Mouse (Mus musculus) testis, postnatal 14 days (tissue): Measurements from ENCODE around the gene Pkhd1.
"Not testable (repeated sequence)": the region's sequence is repeated elsewhere in the genome, so short reads cannot be mapped to it uniquely, and the experiment has no call there.

Experiments used
- DNase-seq: peaks from one replicate; pipeline ENCODE4 v3.0.0; 2021; ENCODE audit warnings: low spot score

Pkhd1 gene

DNA sequence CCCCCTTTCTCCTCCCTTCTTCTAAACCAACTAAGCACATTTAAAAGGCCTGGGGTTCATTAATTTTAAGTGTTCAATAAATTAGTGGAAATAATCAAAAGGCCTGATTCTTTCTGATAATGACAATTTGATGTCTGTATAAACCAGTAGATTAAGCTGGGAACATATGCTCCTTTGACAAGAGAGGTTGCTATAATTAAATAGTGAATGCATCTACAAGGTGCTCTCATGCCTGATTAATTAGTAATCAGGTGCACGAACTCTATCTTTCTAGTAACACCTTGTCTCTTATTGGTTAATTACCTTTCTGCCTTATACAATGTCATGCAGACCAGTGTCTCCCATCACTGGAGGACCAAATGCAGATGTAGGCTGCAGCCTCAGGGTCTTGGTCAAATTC, 329.2 kb downstream of the Pkhd1 start:
- DNase-seq: no peak

DNA sequence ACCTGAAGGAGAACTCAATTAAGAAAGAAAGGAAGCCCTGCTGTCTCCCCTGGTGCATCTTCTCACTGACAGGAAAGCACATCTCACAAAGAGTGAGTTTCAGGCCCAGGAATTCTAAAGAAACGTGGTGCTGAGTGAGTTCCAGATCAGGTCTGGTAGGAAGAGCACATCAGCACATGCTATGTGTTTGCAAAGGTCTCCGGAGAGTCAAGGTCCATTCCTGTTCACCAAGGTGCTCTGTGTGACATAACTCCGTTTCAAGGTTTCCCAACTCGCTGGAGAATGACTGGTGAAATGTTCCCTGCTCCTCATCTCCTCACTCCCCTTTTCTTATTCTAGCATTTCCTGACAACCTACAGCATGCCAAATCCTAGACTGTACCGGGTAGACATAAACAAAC, 357.5 kb downstream of the Pkhd1 start:
- no peak for DNase-seq

GRCm38 (mm10) chr1:20248169-20248568, 369.7 kb downstream of the Pkhd1 start:
- DNase-seq: no peak

DNA sequence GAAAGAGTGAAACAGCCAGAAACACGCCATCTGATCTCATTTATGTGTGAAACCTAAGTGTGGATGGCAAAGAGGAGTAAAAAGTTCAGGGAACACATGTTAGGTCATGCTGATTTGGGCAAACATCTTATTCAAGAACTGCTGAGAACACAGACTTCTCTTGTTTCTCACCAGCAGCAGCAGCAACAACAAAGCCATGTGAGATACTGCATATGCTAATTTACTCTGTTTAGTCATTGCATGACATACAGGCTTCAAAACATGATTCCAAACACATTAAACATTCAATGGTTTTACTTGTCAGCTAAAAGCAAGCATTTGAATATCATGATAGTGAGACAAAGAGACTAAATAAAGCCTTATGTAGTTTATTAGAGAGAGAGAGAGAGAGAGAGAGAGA, 401.2 kb downstream of the Pkhd1 start:
- DNase-seq: no peak

DNA sequence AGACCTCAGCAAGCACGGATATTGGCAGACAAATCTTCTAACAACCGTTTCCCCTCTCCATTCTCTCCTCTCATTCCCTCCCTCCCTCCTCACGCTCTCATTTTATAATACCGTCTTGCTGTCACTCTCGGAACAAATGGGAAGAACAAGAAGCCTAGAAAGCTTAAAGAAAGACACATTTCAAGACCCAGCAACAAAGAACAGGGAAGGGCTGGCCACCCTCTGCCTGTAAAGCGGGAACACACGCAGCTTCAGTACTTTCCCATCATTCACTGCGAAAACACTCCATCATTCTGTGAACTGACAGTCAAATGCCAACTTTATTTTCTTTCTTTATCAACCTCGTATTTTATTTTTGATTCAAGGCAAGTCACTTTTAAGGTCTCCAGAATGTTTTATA, 427.4 kb downstream of the Pkhd1 start:
- DNase-seq: no peak

GRCm38 (mm10) chr1:20180157-20180556, 437.7 kb downstream of the Pkhd1 start:
- DNase-seq: no peak

GRCm38 (mm10) chr1:20171199-20171598, 446.7 kb downstream of the Pkhd1 start:
- no peak for DNase-seq

DNA sequence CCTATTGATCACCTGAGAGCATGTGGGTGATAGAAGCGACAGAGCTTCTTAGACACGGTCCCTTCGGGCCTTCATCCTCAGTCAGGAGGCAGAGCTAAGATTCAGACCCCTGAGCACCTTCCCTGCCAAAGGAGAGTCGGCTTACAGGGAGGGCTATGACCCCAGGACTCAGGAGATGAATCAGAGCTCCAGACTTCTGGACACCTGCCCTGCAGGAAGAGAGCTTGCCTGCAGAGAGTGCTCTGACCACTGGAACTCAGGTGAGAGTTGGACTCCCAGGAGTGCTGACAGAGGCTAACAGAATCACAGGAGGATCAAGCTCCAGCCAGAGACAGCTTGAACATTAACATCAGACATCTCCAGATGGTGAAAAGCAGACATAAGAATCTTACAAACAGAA, 467.2 kb downstream of the Pkhd1 start:
- not testable (repeated sequence) for DNase-seq

GRCm38 (mm10) chr1:20150016-20150415, 467.8 kb downstream of the Pkhd1 start:
- DNase-seq: no peak

- DNase-seq: no peak
Measured at GRCm38 (mm10) chr1:20136205-20136604, 481.7 kb downstream of the Pkhd1 start.

DNA sequence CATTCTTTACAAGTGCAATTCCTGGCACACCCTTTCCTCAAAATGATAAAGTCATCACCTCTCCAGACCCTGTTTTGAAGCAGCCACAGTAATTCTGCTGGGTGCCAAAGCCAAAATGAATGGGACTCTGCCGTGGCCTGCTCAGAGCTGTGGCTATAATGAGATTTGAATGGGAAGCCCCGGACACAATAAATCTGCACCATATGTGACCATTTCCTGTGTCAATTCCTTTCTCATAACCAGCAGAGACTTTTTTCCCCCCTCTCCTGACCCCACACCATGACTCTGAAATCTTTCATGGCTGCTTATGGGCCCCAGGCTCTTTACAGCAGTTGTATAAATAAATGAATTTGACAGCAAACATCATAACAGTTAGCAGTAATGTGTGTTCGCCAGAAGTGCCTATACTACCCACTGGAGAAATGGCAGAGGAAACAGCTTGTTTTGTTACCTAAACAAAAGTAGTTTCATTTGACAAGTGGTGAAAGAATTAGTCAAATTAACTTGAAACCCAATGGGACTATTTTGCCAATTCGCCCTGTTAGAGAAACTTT, 482.7 kb downstream of the Pkhd1 start:
- DNase-seq: no peak

- DNase-seq: no peak
Measured at GRCm38 (mm10) chr1:20133636-20134035, 484.2 kb downstream of the Pkhd1 start.

- DNase-seq: no peak
Measured at GRCm38 (mm10) chr1:20131786-20132596, 485.9 kb downstream of the Pkhd1 start.

DNA sequence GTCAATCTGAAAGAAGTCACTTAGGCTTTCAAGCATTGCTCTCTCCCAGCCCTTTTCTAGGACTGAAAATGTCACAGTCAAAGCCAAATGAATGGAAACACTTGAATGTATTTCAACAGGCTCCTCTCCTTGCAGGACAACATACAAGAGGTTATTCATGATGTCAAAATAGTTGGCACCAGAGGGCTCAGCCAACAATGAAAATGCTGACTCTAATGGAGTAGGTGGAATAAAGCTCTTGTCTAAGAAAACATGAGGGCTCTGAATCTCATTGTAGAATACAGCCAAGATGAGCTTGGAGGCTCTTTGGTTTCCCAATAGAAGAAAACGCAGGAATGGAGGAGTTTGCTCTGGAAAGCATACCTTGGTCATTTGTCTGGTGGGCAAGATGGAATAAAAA, 500.5 kb downstream of the Pkhd1 start:
- DNase-seq: no peak

DNA sequence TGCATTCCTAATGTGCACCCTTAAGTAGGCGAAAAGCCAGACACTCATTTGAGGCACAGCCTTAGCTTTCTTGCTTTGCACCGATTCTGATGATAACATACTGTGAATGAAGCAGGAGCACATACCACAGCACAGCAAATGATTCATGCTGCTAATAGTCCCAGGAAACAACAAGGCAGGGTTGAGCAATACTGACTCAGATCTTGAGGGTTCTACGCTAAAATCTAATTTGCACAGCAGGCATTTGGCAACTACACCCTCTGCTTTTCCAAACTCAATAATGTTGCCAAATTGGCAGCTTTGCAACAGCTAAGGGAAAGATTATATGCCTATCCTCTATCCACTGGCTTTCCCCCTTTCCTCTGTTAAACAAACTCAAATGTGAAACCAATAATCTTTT, 548.1 kb downstream of the Pkhd1 start:
- no peak for DNase-seq

DNA sequence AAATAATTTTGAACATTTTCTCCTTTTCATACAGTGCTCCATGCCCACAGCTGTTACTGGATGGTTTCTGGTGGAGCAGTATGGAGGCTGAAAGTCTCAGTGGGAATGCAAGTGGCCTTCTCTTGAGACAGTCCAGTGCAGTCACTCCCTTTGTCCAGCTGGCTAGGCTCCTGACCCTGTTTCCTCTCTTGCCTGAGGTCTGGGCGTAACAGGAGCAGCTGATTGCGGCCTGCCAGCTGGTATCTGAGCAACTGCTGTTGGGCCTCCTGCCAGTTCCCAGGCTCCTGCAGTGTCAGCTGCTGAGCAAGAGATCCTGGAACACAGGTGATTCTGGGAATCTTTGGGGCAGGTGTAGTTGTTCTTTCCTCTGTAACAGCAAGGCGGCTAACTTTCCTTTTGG, 559.6 kb downstream of the Pkhd1 start:
- peak; percentile 24 for DNase-seq

GRCm38 (mm10) chr1:20039389-20039788, 578.5 kb downstream of the Pkhd1 start:
- no peak for DNase-seq

- no peak for DNase-seq
Measured at GRCm38 (mm10) chr1:20035277-20035676, 582.6 kb downstream of the Pkhd1 start.

DNA sequence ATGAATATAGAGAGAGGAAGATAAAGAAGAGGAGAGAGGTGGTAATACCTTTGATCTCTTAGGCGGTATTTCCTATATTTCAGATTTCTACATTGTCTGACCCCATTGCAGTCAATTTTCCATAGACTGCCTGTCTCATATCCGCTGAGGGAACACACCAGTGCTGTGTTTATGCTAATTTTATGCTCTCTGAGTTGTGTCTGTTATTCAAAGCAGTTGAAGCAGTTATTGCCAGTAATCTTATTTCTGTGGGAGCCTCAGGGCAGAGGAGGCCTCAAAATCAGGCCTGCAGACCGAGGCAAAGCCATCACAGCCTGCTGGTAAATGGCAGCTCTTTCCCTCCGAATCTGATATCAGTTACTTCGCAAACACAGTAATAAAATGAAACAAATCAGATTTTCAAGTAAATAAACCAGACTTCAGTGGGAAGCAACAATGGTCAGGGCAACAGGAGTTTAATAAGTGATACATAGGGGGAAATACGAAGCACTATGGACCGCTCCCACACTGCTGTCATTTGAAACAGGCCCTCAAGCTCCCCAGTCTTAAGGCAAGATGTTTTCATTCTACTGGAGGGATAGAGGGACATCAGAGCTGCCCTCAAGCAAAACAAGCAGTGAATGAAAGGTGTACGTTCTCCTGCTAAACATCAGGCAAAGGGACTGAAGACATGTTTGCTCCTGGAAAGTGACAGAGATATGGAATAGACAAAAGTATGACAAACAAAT, 599.5 kb downstream of the Pkhd1 start:
- DNase-seq: no peak

GRCm38 (mm10) chr1:20017619-20018018, 600.2 kb downstream of the Pkhd1 start:
- no peak for DNase-seq
